8 mouse cellular contexts compared by ENCODE assay signal in the genomic region with DNA sequence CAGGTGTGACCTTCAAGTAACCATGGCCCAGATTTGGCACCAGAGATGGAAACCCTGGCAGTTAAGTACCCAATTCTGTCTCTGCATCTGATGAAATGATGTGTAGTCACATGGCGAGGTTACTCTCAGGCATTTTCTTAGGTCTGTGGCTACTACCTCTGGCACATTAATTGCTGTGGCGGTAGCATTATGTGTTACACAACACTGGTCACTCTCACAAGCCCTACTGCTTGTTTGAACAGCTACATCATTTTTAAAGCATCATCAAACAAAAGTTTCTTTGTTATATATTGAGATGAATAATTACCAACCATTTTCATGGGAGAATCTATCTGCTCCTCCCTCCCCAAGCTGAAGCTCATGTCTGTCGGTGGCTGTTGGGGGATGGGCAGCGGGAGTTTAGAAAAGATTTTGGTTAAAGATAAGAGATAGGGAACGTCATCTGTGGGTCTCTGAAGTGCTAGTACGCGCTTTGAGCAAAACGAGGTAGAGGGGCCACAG. TPM values are rescaled to one million over a fixed set of nuclear protein-coding genes. Genes with fewer than 3 reads are reported as not detected.
A peak's percentile ranks its signal among the peaks of the same experiment; 100 is the strongest.
DNase-seq lines count a peak whose midpoint lies in the region; ATAC-seq and TF ChIP-seq lines count a peak whose summit lies in the region.

No protein-coding gene starts in this region.

- H3K9ac ChIP-seq in heart, embryonic 12.5 days, result peak overlapping the region; percentile 97
- H3K9ac ChIP-seq in liver, embryonic 15.5 days, result peak overlapping the region; percentile 67; the same call in 1 of the 2 replicates

- H3K27ac ChIP-seq in heart, embryonic 12.5 days (ENCODE audit: poor library complexity, severe bottlenecking), result peak overlapping the region; percentile 51; the same call in 1 of the 2 replicates
- H3K27ac ChIP-seq in liver, embryonic 15.5 days (replicated peaks), result no peak overlapping the region
- no peak overlapping the region for H3K27ac ChIP-seq in olfactory bulb, adult 2 months (ENCODE audit: insufficient read depth, low read depth, low read length)

- no peak for TF ChIP-seq POLR2A in olfactory bulb, adult 2 months (IDR thresholded peaks at IDR 0.05; ENCODE audit: insufficient read depth, low read depth, low read length)

- no peaks in the 10 kb centered on the region for H3K27me3 ChIP-seq in heart, embryonic 12.5 days (replicated peaks)
- no peaks in the 10 kb centered on the region for H3K27me3 ChIP-seq in liver, embryonic 15.5 days

- no peaks in the 10 kb centered on the region for H3K36me3 ChIP-seq in heart, embryonic 12.5 days
- H3K36me3 ChIP-seq in liver, embryonic 15.5 days (replicated peaks), result no peaks in the 10 kb centered on the region

- H3K9me3 ChIP-seq in heart, embryonic 12.5 days (replicated peaks), result no peaks in the 10 kb centered on the region
- H3K9me3 ChIP-seq in liver, embryonic 15.5 days (replicated peaks), result no peaks in the 10 kb centered on the region

- 10% methylated on average over 8 of the region's 8 CpGs for WGBS in heart, embryonic 12.5 days
- WGBS in liver, embryonic 15.5 days (ENCODE audit: insufficient replicate concordance), result 9% methylated on average over 8 of the region's 8 CpGs
- 22% methylated on average over 8 of the region's 8 CpGs for WGBS in olfactory bulb, adult 2 months

- peak overlapping the region; percentile 77 for H3K4me2 ChIP-seq in heart, embryonic 12.5 days
- peak overlapping the region; percentile 96 for H3K4me2 ChIP-seq in liver, embryonic 15.5 days

- no peak for ATAC-seq in heart, embryonic 12.5 days (ENCODE audit: insufficient number of reproducible peaks, low FRiP score)
- no peak for ATAC-seq in liver, embryonic 15.5 days (ENCODE audit: insufficient read depth)

- peaks cover 28% of the 10 kb centered on the region for H3K4me1 ChIP-seq in heart, embryonic 12.5 days (replicated peaks)
- peaks cover 41% of the 10 kb centered on the region for H3K4me1 ChIP-seq in liver, embryonic 15.5 days (replicated peaks)
- peaks cover 4% of the 10 kb centered on the region; the same call in 1 of the 2 replicates for H3K4me1 ChIP-seq in olfactory bulb, adult 2 months (ENCODE audit: control insufficient read depth, insufficient read depth, low read length)

- TF ChIP-seq CTCF in olfactory bulb, adult 2 months (IDR thresholded peaks at IDR 0.05; ENCODE audit: insufficient read depth, low read depth, low read length), result no peak

- peak overlapping the region; percentile 98 for H3K4me3 ChIP-seq in heart, embryonic 12.5 days
- H3K4me3 ChIP-seq in liver, embryonic 15.5 days (replicated peaks), result peak overlapping the region; percentile 81
- H3K4me3 ChIP-seq in olfactory bulb, adult 2 months (ENCODE audit: insufficient read depth, low read depth, low read length), result peak overlapping the region; percentile 34

- DNase-seq in urinary bladder, postnatal 14 days (ENCODE audit: low spot score), result peak; percentile 21
- no peak for DNase-seq in urinary bladder, adult 18-20 months (ENCODE audit: low spot score in 2 of 2)
- DNase-seq in cerebellum, postnatal 14 days, result peak; percentile 59 to 61
- peak; percentile 40 for DNase-seq in kidney, postnatal 10 days
- no peak for DNase-seq in ovary, postnatal 14 days (ENCODE audit: low spot score)

RNA-seq across cellular contexts. Expression of gene Ankmy2, which starts 1.7 kb away (rescaled TPM):
- polyA plus RNA-seq in heart, embryonic 12.5 days (2016; fragmentation: Nextera tagmentation; extraction: Ambion mirVana), result 26.7 and 27.6 TPM in 2 replicates
- polyA plus RNA-seq in liver, embryonic 15.5 days (2015; fragmentation: Nextera tagmentation; extraction: Ambion mirVana), result 7.1 and 7.4 TPM in 2 replicates
- not detected in 2 replicates for polyA plus RNA-seq in olfactory bulb, adult 2 months (2012; ENCODE audit: insufficient read depth, insufficient read length, low replicate concordance, missing spikeins)

RNA-seq across cellular contexts. Expression of gene Bzw2, which starts 2.7 kb away (rescaled TPM):
- polyA plus RNA-seq in heart, embryonic 12.5 days (2016; fragmentation: Nextera tagmentation; extraction: Ambion mirVana), result 213 and 218 TPM in 2 replicates
- 33.9 and 39.1 TPM in 2 replicates for polyA plus RNA-seq in liver, embryonic 15.5 days (2015; fragmentation: Nextera tagmentation; extraction: Ambion mirVana)
- not detected in 2 replicates for polyA plus RNA-seq in olfactory bulb, adult 2 months (2012; ENCODE audit: insufficient read depth, insufficient read length, low replicate concordance, missing spikeins)

Comparison
In these comparisons a context has a peak if more than half of its experiments do, and no peak if none do; other contexts are left out.
1. DNase-seq: peak in urinary bladder, postnatal 14 days (single experiment), cerebellum, postnatal 14 days (2 of 2) and kidney, postnatal 10 days (single experiment); none in urinary bladder, adult 18-20 months (0 of 2) and ovary, postnatal 14 days (single experiment).
2. H3K4me3 ChIP-seq: peak in every context shown above with its lines; median percentile 98 in heart, embryonic 12.5 days; 81 in liver, embryonic 15.5 days; 34 in olfactory bulb, adult 2 months.
3. RNA of gene Bzw2, which starts 2.7 kb away (polyA plus RNA-seq): 213 to 218 TPM in heart, embryonic 12.5 days and 33.9 to 39.1 TPM in liver, embryonic 15.5 days; not detected in olfactory bulb, adult 2 months; every median in the first group is over 10 times any median in the second.